Mouse (Mus musculus): ENCODE measurements around the gene Cldn34c1. TPM values are rescaled to one million over a fixed set of nuclear protein-coding genes. Genes with fewer than 3 reads are reported as not detected.
"Not testable (repeated sequence)": the region's sequence is repeated elsewhere in the genome, so short reads cannot be mapped to it uniquely, and the experiment has no call there.

The Cldn34c1 gene
- polyA plus RNA-seq (2014; fragmentation: Nextera tagmentation; extraction: Ambion mirVana): 9.8 and 12.8 TPM in 2 replicates

GRCm38 (mm10) chrX:123103291-123104260 lies at the start of gene Cldn34c1:
TSS of gene Cldn34c1 (plus strand) at chrX:123103495.
- Histone ChIP-seq H3K9ac (ENCODE audit: low read length) (peak within 1 kb of the TSS; percentile 59), H3K9me3 (ENCODE audit: control insufficient read depth, low read length) (no peaks in the 10 kb centered on the region), H3K27ac (ENCODE audit: low read depth) (peak within 1 kb of the TSS; percentile 82), H3K4me3 (ENCODE audit: low read depth, low read length) (peak within 1 kb of the TSS; percentile 50), H3K4me2 (ENCODE audit: low read length) (peak within 1 kb of the TSS; percentile 38), H3K4me1 (replicated peaks; ENCODE audit: control insufficient read depth, insufficient read depth, low read length) (no peaks in the 10 kb centered on the region), H3K36me3 (ENCODE audit: control insufficient read depth, insufficient read depth, low read length) (no peaks in the 10 kb centered on the region), H3K27me3 (replicated peaks; ENCODE audit: control insufficient read depth, insufficient read depth, low read length) (no peaks in the 10 kb centered on the region)
- ATAC-seq (replicated peaks; ENCODE audit: low FRiP score, low TSS enrichment, low read depth): peak; percentile 95
- peak; percentile 81 for DNase-seq (ENCODE audit: low spot score)
- 4% methylated on average over 55 of the region's 66 CpGs for WGBS

GRCm38 (mm10) chrX:123087441-123087840 lies 15.9 kb upstream of the Cldn34c1 start:
- DNase-seq (ENCODE audit: low spot score) (no peak), ATAC-seq (replicated peaks; ENCODE audit: low FRiP score, low TSS enrichment, low read depth) (no peak)
- Histone ChIP-seq H3K9me3 (ENCODE audit: control insufficient read depth, low read length) (no peaks in the 10 kb centered on the region), H3K4me1 (replicated peaks; ENCODE audit: control insufficient read depth, insufficient read depth, low read length) (no peaks in the 10 kb centered on the region), H3K4me3 (ENCODE audit: low read depth, low read length) (no peak overlapping the region), H3K27me3 (replicated peaks; ENCODE audit: control insufficient read depth, insufficient read depth, low read length) (no peaks in the 10 kb centered on the region), H3K4me2 (ENCODE audit: low read length) (no peak overlapping the region), H3K36me3 (ENCODE audit: control insufficient read depth, insufficient read depth, low read length) (no peaks in the 10 kb centered on the region), H3K27ac (ENCODE audit: low read depth) (no peak overlapping the region), H3K9ac (ENCODE audit: low read length) (no peak overlapping the region)
- WGBS: 82% methylated on average over 3 of the region's 3 CpGs

GRCm38 (mm10) chrX:123102806-123103205 lies 489 bp upstream of the Cldn34c1 start:
- DNase-seq (ENCODE audit: low spot score); H3K4me1 ChIP-seq (replicated peaks; ENCODE audit: control insufficient read depth, insufficient read depth, low read length); H3K27me3 ChIP-seq (replicated peaks; ENCODE audit: control insufficient read depth, insufficient read depth, low read length); H3K36me3 ChIP-seq (ENCODE audit: control insufficient read depth, insufficient read depth, low read length); H3K9me3 ChIP-seq (ENCODE audit: control insufficient read depth, low read length): not testable (repeated sequence)
- 0 out of 2 replicates have a peak, but pooled peaks have one; percentile 15 for ATAC-seq (replicated peaks; ENCODE audit: low FRiP score, low TSS enrichment, low read depth)
- WGBS: 30% methylated on average over 5 of the region's 5 CpGs
- H3K4me2 ChIP-seq (ENCODE audit: low read length): peak overlapping the region; percentile 38
- peak overlapping the region; percentile 59 for H3K9ac ChIP-seq (ENCODE audit: low read length)
- H3K27ac ChIP-seq (ENCODE audit: low read depth): peak overlapping the region; percentile 82
- peak overlapping the region; percentile 50 for H3K4me3 ChIP-seq (ENCODE audit: low read depth, low read length)

- not testable (repeated sequence) for DNase-seq (ENCODE audit: low spot score); H3K27ac ChIP-seq (ENCODE audit: low read depth); H3K9me3 ChIP-seq (ENCODE audit: control insufficient read depth, low read length); H3K36me3 ChIP-seq (ENCODE audit: control insufficient read depth, insufficient read depth, low read length); ATAC-seq (replicated peaks; ENCODE audit: low FRiP score, low TSS enrichment, low read depth); H3K4me1 ChIP-seq (replicated peaks; ENCODE audit: control insufficient read depth, insufficient read depth, low read length); H3K27me3 ChIP-seq (replicated peaks; ENCODE audit: control insufficient read depth, insufficient read depth, low read length)
- Histone ChIP-seq H3K4me3 (ENCODE audit: low read depth, low read length) (peak overlapping the region; percentile 50), H3K4me2 (ENCODE audit: low read length) (peak overlapping the region; percentile 38), H3K9ac (ENCODE audit: low read length) (peak overlapping the region; percentile 59; the same call in 1 of the 2 replicates)
- 15% methylated on average over 7 of the region's 7 CpGs for WGBS
Measured at GRCm38 (mm10) chrX:123104692-123105091, 1.4 kb downstream of the Cldn34c1 start.

- H3K9me3 ChIP-seq (ENCODE audit: control insufficient read depth, low read length); H3K4me2 ChIP-seq (ENCODE audit: low read length); ATAC-seq (replicated peaks; ENCODE audit: low FRiP score, low TSS enrichment, low read depth); H3K4me1 ChIP-seq (replicated peaks; ENCODE audit: control insufficient read depth, insufficient read depth, low read length); H3K36me3 ChIP-seq (ENCODE audit: control insufficient read depth, insufficient read depth, low read length); H3K27ac ChIP-seq (ENCODE audit: low read depth); H3K27me3 ChIP-seq (replicated peaks; ENCODE audit: control insufficient read depth, insufficient read depth, low read length); DNase-seq (ENCODE audit: low spot score); H3K9ac ChIP-seq (ENCODE audit: low read length); H3K4me3 ChIP-seq (ENCODE audit: low read depth, low read length): not testable (repeated sequence)
- no CpG with 5 or more reads among the region's 1 CpGs for WGBS
Measured at GRCm38 (mm10) chrX:123222381-123222780, 119.1 kb downstream of the Cldn34c1 start, which contains the start of gene Srsx. TSS of gene Srsx (minus strand) at chrX:123222481.

Other genes starting within 250 kb of the Cldn34c1 start
- gene Gm17521, start 73.8 kb upstream of the Cldn34c1 start, polyA plus RNA-seq (2014; fragmentation: Nextera tagmentation; extraction: Ambion mirVana): not detected in 2 replicates
- gene Srsx, start 119.0 kb downstream of the Cldn34c1 start, polyA plus RNA-seq (2014; fragmentation: Nextera tagmentation; extraction: Ambion mirVana): not detected in 2 replicates
- gene Gm17577, start 143.4 kb downstream of the Cldn34c1 start, polyA plus RNA-seq (2014; fragmentation: Nextera tagmentation; extraction: Ambion mirVana): not detected in 2 replicates

Data from intestine, embryonic 14.5 days (tissue).